Mouse (Mus musculus): ENCODE data around the gene Dclk2. TPM values are rescaled to one million over a fixed set of nuclear protein-coding genes. Genes with fewer than 3 reads are reported as not detected.

The Dclk2 gene
- total and polyA plus RNA-seq, 2 experiments from 2014 or later, result 1.3 to 9.2 TPM

DNA sequence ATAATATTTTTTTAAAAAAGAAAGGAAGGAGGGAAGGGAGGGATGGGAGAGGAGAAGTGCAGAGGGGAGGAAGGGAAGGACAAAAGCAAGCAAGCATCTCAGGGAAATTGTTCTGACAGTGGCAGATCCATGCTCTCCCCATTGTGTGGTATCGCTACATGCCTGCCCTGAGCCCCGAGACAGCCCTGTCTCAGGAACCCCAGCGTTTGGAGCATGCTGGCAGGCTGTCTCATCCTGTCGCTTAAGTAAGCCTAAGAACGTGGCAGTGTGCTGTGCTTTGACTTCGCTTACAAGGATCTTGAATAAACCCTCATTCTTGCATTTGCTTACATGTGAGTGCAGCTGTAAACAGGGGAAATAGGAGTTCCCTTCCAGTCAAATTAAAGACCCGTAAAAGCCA, 170.0 kb downstream of the Dclk2 start:
- H3K27ac ChIP-seq (ENCODE audit: low read depth), result no peak overlapping the region
- TF ChIP-seq EP300 (IDR thresholded peaks at IDR 0.05; ENCODE audit: low read depth) (no peak), CTCF (IDR thresholded peaks at IDR 0.05; ENCODE audit: low read depth) (no peak)
- WGBS, result 68% methylated on average over 7 of the region's 7 CpGs
- no peak overlapping the region for H3K9ac ChIP-seq (replicated peaks; ENCODE audit: low read depth, low read length)
- H3K4me3 ChIP-seq (ENCODE audit: low read depth, low read length), result no peak overlapping the region
- H3K27me3 ChIP-seq (ENCODE audit: control insufficient read depth, insufficient read depth, low read length), result no peaks in the 10 kb centered on the region
- no peaks in the 10 kb centered on the region for H3K9me3 ChIP-seq (replicated peaks; ENCODE audit: control insufficient read depth, low read length)
- H3K4me1 ChIP-seq (ENCODE audit: control insufficient read depth, insufficient read depth), result no peaks in the 10 kb centered on the region
- ATAC-seq (ENCODE audit: insufficient read depth, low read depth), result no peak
- H3K4me2 ChIP-seq (ENCODE audit: low read depth, low read length), result no peak overlapping the region
- no peak for DNase-seq (ENCODE audit: low spot score)
- no peaks in the 10 kb centered on the region for H3K36me3 ChIP-seq (replicated peaks; ENCODE audit: control insufficient read depth, insufficient read depth, low read length)

DNA sequence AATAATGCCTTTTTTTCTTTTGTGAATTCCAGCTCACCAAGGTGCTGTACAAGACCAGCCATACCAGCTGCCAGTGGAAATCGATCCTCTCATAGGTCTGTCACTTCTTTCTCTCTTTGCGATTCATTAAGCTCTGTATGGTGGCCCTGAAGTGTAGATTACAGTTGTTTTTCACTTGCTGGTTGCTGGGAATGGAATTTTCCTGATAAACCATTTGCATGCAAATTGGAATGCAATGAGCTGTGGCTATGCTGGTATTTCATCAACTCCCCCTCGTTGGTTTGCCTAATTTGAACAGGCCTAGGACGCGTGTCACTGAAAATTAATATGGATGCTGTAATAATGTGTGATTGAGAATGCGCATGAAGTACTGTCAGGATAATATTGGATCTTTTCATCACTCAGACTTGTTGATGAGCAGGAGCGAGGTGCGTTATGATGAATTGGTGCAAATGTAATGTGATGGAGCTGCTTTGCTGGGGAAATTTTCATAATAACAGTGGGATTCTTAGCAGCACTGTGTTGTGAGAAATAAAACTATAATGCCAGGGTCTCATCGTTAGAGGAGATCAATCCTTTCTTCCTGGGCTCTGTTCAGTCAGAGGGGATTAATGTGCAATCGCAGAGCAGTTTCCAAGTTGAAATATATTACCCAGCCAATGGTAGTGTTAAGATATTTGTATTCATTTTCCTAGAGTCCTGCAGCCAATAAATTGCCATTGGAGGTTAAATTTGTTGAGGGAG, 174.7 kb downstream of the Dclk2 start:
- no peaks in the 10 kb centered on the region for H3K36me3 ChIP-seq (replicated peaks; ENCODE audit: control insufficient read depth, insufficient read depth, low read length)
- H3K4me2 ChIP-seq (ENCODE audit: low read depth, low read length), result no peak overlapping the region
- no peak overlapping the region for H3K9ac ChIP-seq (replicated peaks; ENCODE audit: low read depth, low read length)
- H3K9me3 ChIP-seq (replicated peaks; ENCODE audit: control insufficient read depth, low read length), result no peaks in the 10 kb centered on the region
- H3K4me1 ChIP-seq (ENCODE audit: control insufficient read depth, insufficient read depth), result no peaks in the 10 kb centered on the region
- H3K27ac ChIP-seq (ENCODE audit: low read depth), result no peak overlapping the region
- ATAC-seq (ENCODE audit: insufficient read depth, low read depth), result no peak
- H3K27me3 ChIP-seq (ENCODE audit: control insufficient read depth, insufficient read depth, low read length), result no peaks in the 10 kb centered on the region
- TF ChIP-seq EP300 (IDR thresholded peaks at IDR 0.05; ENCODE audit: low read depth) (no peak), CTCF (IDR thresholded peaks at IDR 0.05; ENCODE audit: low read depth) (no peak)
- H3K4me3 ChIP-seq (ENCODE audit: low read depth, low read length), result no peak overlapping the region
- no peak for DNase-seq (ENCODE audit: low spot score)
- 68% methylated on average over 10 of the region's 10 CpGs for WGBS

DNA sequence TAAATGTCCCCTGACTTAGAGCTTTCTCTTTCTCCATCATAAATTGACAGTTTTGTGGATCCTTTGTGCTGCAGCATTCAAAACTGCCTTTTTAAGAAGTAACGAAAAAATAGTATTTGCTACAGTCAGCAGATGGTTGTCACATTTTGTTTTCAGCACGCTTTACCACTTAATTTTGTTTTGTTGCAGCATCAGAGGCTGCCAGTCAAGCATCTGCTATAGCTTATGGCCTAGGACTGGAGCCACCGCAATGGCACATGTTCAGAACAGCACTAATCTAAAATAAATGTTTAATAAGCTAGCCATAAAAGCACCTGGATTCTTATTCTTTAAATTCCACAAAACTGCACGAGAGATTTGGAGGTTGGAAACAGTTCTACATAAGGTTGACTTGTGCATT, 175.3 kb downstream of the Dclk2 start:
- Histone ChIP-seq H3K27me3 (ENCODE audit: control insufficient read depth, insufficient read depth, low read length) (no peaks in the 10 kb centered on the region), H3K4me3 (ENCODE audit: low read depth, low read length) (no peak overlapping the region), H3K4me1 (ENCODE audit: control insufficient read depth, insufficient read depth) (no peaks in the 10 kb centered on the region), H3K4me2 (ENCODE audit: low read depth, low read length) (no peak overlapping the region), H3K9me3 (replicated peaks; ENCODE audit: control insufficient read depth, low read length) (no peaks in the 10 kb centered on the region), H3K27ac (ENCODE audit: low read depth) (no peak overlapping the region), H3K36me3 (replicated peaks; ENCODE audit: control insufficient read depth, insufficient read depth, low read length) (no peaks in the 10 kb centered on the region), H3K9ac (replicated peaks; ENCODE audit: low read depth, low read length) (no peak overlapping the region)
- no peak for TF ChIP-seq CTCF (IDR thresholded peaks at IDR 0.05; ENCODE audit: low read depth)
- DNase-seq (ENCODE audit: low spot score) (no peak), ATAC-seq (ENCODE audit: insufficient read depth, low read depth) (no peak)
- 80% methylated on average over 4 of the region's 4 CpGs for WGBS

DNA sequence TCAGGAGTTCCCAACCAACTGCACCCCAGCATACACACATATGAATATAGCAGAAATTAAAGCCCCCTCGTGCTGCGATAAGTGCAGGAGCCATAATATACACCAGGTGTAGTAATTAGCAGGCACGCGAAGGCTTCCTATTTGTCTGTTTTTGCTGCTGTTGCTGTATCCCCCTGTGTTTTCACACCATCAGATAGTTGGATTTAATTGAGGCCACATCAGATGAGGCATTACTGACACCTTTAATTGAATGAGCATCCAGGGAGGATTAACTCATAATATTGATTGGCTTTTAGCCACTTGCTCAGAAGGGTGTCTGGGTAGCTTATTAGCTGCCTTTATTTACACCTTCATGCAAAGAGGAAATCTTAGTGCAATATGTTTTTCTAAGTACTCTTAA, 180.9 kb downstream of the Dclk2 start:
- TF ChIP-seq EP300 (IDR thresholded peaks at IDR 0.05; ENCODE audit: low read depth) (no peak), CTCF (IDR thresholded peaks at IDR 0.05; ENCODE audit: low read depth) (no peak)
- H3K27ac ChIP-seq (ENCODE audit: low read depth), result no peak overlapping the region
- DNase-seq (ENCODE audit: low spot score), result no peak
- H3K9me3 ChIP-seq (replicated peaks; ENCODE audit: control insufficient read depth, low read length), result no peaks in the 10 kb centered on the region
- H3K4me1 ChIP-seq (ENCODE audit: control insufficient read depth, insufficient read depth), result no peaks in the 10 kb centered on the region
- H3K36me3 ChIP-seq (replicated peaks; ENCODE audit: control insufficient read depth, insufficient read depth, low read length), result no peaks in the 10 kb centered on the region
- H3K27me3 ChIP-seq (ENCODE audit: control insufficient read depth, insufficient read depth, low read length), result no peaks in the 10 kb centered on the region
- WGBS, result 88% methylated on average over 4 of the region's 4 CpGs
- H3K9ac ChIP-seq (replicated peaks; ENCODE audit: low read depth, low read length), result no peak overlapping the region
- H3K4me2 ChIP-seq (ENCODE audit: low read depth, low read length), result no peak overlapping the region
- H3K4me3 ChIP-seq (ENCODE audit: low read depth, low read length), result no peak overlapping the region
- no peak for ATAC-seq (ENCODE audit: insufficient read depth, low read depth)

DNA sequence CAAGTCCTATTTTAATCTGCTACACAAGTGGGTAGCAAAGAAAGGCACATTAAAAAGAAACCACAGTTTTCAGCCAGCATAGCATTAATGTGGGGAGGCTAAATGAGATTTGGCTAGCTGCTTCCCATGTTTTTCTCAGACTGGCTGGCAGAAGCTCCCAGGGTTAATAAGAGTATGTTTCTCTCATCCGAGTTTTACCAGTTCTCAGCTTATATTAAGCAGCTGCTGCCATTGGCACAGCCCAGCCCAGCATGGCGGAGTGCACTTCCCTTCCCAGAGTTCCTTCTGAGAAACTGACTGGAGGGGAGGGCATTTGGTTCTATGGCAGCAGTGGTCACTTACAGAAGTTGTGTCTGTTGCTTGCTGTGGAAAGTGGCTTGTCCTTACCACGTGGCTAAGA, 181.8 kb downstream of the Dclk2 start:
- no peak overlapping the region for H3K27ac ChIP-seq (ENCODE audit: low read depth)
- WGBS, result 81% methylated on average over 3 of the region's 3 CpGs

More for the DNA sequence above, 181.8 kb downstream of the Dclk2 start:
- Histone ChIP-seq H3K4me2 (ENCODE audit: low read depth, low read length) (no peak overlapping the region), H3K4me1 (ENCODE audit: control insufficient read depth, insufficient read depth) (no peaks in the 10 kb centered on the region), H3K9ac (replicated peaks; ENCODE audit: low read depth, low read length) (no peak overlapping the region), H3K36me3 (replicated peaks; ENCODE audit: control insufficient read depth, insufficient read depth, low read length) (no peaks in the 10 kb centered on the region), H3K27me3 (ENCODE audit: control insufficient read depth, insufficient read depth, low read length) (no peaks in the 10 kb centered on the region), H3K4me3 (ENCODE audit: low read depth, low read length) (no peak overlapping the region), H3K9me3 (replicated peaks; ENCODE audit: control insufficient read depth, low read length) (no peaks in the 10 kb centered on the region)
- TF ChIP-seq EP300 (IDR thresholded peaks at IDR 0.05; ENCODE audit: low read depth) (no peak), CTCF (IDR thresholded peaks at IDR 0.05; ENCODE audit: low read depth) (no peak)
- ATAC-seq (ENCODE audit: insufficient read depth, low read depth), result no peak
- no peak for DNase-seq (ENCODE audit: low spot score)

Other genes starting within 250 kb of the Dclk2 start
- gene Cd1d1, start 78.6 kb upstream of the Dclk2 start, total RNA-seq (2014; rRNA removed; ENCODE audit: low replicate concordance), result 43.5 and 50.5 TPM in 2 replicates
- gene Cd1d1, start 78.6 kb upstream of the Dclk2 start, polyA plus RNA-seq (2015; fragmentation: Nextera tagmentation; extraction: Ambion mirVana), result 59.6 and 62.7 TPM in 2 replicates

Data from heart, postnatal 0 days (tissue).